Mouse (Mus musculus) left cerebral cortex, postnatal 14 days (tissue): Measurements from ENCODE around the gene Fbn1. TPM values are rescaled to one million over a fixed set of nuclear protein-coding genes. Genes with fewer than 3 reads are reported as not detected.
A peak's percentile ranks its signal among the peaks of the same experiment; 100 is the strongest.

ENCODE experiments used
- DNase-seq, 2 experiments: peaks; one replicate each; pipeline ENCODE4 v3.0.0; 2021 to 2022; ENCODE audit warnings: low spot score in 2 of 2, mixed read lengths in 1 of 2
- intact Hi-C: fragments of 180-260 bp; cut with DNase I; formaldehyde crosslinking; loops from one replicate; pipeline ENCODE4 v1.15.1; 2025
- total RNA-seq, 2 experiments: library from RNA; stranded (reverse); gene quantifications; 2 replicates each; pipeline ENCODE4 v1.2.3; 2021

Fbn1 gene
- total RNA-seq, 2 experiments from 2014 or later = 5.8 to 7.3 TPM

DNA sequence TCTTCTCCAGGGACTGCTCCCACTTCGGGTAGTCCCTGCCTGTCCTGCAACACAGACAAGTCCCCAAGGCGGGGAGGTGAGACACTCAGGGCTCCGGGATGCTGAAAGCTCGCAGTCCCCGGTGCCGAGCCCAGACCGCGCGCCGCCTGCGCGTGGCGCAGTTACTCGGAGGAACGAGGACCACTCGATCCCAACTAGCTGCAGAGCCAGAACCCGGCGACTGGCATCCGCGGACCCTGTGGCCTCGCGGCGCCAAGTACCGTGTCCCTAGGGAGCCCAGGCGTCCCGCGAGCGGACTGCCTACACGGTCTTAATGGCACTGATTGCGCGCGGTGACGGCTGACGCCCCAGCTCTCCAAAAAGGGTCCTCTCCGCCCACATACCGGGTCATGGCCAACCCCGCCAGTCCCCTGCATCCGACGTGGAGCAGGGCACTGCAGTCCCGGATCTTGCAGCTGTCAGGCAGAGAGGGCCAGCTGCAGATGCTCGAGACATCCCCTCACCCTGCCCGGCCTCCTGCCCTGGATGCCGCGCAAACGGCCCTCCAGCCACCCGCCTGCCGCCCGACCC lies 2.0 kb downstream of the Fbn1 start:
- DNase-seq = peak; percentile 50 to 62
- intact Hi-C loops = loop anchor here (5.0 kb wide), 1 partner anchor 96 kb away; no protein-coding TSS in a partner anchor

DNA sequence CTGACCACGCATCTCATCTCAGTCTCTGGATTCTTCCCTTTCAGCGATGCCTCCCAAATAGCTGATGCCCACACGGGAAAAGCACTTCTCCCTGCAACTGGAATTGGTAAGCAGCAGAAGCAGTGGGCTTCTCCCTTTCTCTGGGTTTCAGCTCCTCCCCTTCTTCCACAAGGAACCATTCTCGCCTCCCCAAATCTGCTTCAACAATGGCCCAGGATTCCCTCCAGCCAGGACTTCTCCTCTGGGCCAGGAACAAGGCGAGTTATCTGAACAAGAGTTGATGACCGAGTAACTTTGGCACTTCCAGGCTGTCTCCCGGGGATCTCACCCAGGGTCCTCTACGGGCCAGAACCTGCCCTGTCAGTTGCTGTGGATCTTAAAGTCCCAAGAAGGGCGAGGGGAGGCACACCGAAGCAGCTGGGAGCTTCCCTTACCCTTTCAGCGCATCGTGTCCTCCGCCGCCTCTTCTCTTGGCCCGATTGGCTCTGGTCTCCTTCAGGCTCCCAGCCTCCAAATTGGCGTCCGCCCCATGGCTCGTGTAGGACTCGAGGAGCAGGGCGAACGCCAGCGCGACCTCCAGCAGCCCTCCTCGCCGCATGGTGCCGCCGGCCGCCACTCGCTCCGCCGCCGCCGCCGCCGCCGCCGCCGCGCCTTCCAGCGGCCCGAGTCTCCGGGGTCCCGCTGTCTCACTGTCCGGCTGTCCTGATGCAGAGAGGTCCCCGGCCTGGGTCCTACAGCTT lies 2.6 kb downstream of the Fbn1 start, which contains the start of gene Gm9913:
Gene Gm9913 (plus strand): TSS at position 84 of the 740 bp plus-strand sequence.
- intact Hi-C loops = loop anchor here (5.0 kb wide), 1 partner anchor 97 kb away; no protein-coding TSS in a partner anchor
- peak in 1 of 2 experiments; percentile 31 for DNase-seq

DNA sequence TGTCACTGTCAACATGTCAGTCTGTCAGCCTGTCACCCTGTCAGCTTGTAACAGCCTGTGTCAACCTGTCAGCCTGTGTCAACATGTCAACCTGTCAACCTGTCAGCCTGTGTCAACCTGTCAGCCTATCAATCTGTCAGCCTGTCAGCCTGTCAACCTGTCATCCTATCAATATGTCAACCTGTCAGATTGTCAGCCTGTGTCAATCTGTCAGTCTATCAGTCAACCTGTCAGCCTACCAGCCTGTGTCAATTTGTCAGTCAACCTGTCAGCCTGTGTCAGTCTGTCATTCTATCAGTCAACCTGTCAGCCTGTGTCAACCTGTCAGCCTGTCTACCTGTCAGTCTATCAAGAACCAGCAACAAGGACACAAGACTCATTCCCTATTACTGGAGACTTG lies 6.3 kb downstream of the Fbn1 start:
- no peak for DNase-seq
- intact Hi-C loops = no loop called here

DNA sequence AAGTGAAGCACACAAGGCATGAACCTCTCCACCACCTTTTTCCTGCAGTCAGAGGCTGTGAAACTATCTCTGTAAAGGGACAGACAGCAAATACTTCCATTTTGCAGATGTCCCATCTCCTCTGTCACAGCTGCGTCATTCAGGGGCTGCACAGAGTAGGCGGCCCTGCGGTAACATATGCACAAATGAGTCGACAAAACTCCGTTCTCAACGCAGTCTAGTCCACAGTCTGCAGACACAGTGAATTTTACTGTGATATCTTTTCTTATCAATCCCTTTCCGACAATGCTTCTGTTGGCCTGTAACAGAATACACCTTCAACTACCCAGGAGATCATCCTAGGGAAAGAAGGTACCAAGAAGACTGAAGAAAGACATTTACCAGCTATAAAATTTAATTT lies 9.6 kb downstream of the Fbn1 start:
- no peak for DNase-seq
- intact Hi-C loops = no loop called here

- intact Hi-C loops = no loop called here
- DNase-seq = no peak
Measured at GRCm38 (mm10) chr2:125496696-125497095, 11.1 kb downstream of the Fbn1 start.

GRCm38 (mm10) chr2:125494831-125495812 lies 12.7 kb downstream of the Fbn1 start:
- intact Hi-C loops = no loop called here
- DNase-seq = no peak

GRCm38 (mm10) chr2:125494291-125494690 lies 13.5 kb downstream of the Fbn1 start:
- intact Hi-C loops = no loop called here

GRCm38 (mm10) chr2:125492050-125492900 lies 15.5 kb downstream of the Fbn1 start:
- DNase-seq = no peak
- intact Hi-C loops = no loop called here

More at GRCm38 (mm10) chr2:125494291-125494690, 13.5 kb downstream of the Fbn1 start:
- DNase-seq = no peak

GRCm38 (mm10) chr2:125489979-125490378 lies 17.8 kb downstream of the Fbn1 start:
- intact Hi-C loops = no loop called here
- no peak for DNase-seq

DNA sequence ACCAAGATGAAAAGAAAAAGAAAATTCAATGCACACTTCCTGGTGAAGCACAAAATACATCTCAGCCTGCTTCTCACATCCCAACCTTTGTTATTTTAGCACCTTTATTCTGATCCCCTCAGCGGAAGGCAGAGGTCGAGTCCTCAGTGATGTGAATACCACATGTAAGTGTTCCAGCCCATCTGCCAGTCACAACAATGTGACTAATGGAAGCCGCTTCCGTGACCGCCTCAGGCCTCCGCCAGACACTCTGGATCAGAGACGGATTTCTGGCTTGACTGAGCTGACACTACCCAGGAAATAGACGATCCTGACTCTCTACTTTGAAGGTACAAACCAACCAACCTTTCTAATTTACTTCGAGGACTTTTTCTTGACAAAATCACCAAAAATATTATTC lies 22.9 kb downstream of the Fbn1 start:
- intact Hi-C loops = no loop called here
- no peak for DNase-seq

DNA sequence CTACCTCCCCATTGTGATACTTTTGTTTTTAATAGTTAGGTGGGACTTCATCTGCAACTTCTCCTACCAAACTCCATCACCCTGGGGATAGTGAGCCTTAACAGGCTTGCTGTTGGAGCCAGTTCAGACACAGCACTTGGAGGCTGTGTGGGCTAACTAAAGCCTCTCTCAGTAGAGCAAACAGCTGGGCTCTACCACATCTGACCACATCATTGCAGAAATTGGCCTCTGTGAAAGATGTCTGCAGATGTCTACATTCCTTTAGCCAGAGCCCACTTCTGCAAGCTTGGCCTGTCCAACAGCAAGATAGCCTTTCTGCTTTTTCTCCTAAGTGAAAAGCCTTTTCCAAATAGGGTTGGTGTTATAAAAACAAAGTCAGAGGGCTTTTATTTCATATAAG lies 23.6 kb downstream of the Fbn1 start:
- DNase-seq = no peak
- intact Hi-C loops = no loop called here

DNA sequence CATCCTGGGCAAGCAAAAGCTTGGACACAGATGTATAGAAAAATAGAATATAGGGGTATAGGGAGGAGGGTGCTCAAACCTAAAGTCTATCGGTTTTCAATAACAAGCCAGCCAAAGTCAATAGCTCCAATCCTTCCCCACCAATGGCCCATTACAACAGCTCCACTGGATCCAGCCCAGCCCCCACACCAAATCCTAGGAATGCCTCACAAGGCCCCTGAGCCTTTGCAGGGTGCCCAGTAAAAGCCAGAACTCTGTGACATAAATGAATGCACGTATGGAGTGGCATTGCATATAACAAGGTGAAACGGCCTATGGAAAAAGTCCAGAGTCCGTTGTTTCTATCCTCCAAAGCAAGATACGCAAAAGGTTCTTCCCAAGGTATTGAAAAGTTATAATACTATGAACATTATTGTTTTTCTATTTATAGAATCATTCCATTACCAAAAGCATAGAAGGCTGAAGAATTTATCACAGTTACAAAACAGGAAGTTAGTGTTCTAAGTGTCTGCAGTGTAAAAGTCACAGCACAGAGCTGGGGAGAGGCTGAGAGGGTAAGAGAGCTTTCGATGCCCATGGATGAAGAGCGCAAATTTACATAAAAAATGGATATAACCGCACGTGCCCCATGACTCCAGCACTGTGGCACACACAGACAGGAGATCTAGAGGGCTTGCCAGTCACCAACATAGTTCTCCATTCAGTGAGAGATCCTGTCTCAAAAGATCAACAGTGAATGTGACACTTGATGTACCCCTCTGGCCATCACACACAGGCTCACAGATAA lies 26.1 kb downstream of the Fbn1 start:
- intact Hi-C loops = no loop called here
- no peak for DNase-seq

GRCm38 (mm10) chr2:125481116-125481515 lies 26.7 kb downstream of the Fbn1 start:
- intact Hi-C loops = no loop called here
- peak; percentile 67 to 69 for DNase-seq

- intact Hi-C loops = no loop called here
- DNase-seq = no peak
Measured at GRCm38 (mm10) chr2:125480057-125480456, 27.7 kb downstream of the Fbn1 start.

DNA sequence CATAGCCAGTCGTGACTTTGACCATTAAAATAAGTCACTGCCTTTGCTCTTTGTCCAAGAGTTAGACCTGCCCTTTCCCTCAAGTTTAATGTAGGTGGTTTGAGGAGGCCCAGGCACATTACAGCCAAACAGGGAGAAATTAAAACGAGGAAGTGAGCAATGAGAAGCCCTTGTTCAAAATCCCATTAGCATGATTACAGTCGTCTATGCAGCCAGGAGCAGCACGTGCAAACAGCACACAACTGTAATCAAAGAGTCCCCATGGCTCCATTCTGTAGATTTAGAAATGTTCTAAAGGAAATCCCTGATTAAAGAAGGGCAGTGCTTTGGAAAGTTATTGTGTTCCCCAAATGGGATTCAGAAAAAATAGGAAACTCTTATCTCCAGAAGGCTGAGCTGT lies 29.1 kb downstream of the Fbn1 start:
- no peak for DNase-seq
- intact Hi-C loops = no loop called here

DNA sequence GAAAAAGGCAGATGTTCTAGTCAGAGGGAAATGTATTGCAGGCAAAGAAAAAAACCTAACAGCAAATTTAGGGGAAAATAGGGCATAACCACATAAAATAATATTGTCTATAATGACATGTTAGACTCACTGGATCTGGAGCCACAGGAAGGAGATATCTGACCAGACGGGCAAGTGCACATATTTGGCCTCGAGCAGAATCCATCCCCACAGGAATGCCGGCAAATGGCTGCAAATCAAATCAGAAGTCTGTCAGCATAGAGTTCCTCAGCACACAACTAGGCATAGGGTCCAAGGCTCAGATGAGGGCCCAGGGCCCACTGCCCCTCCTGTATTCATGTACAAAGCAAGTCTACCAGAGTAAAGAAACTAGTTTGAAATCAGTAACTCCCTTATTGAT lies 30.4 kb downstream of the Fbn1 start:
- no peak for DNase-seq
- intact Hi-C loops = no loop called here

- no peak for DNase-seq
- intact Hi-C loops = no loop called here
Measured at GRCm38 (mm10) chr2:125476231-125476630, 31.6 kb downstream of the Fbn1 start.

DNA sequence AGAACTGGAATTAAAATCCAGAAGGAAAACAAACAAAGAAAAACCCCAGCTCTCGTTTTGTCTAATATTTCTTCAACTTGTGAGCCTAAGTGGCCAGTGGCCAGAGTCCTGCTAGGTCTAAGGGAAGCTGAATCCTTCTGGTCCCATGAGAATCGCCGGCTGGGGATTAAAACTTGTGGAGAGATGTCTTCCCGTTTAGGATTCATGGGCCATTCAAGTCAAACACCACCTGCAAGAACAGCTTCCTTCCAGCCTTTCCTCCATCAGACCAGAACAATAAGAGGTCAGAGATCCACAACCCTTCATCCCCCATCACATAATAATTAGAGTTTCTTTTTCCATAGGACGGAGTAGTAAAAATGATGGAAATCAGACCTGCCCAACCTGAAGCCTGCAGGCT lies 33.1 kb downstream of the Fbn1 start:
- intact Hi-C loops = no loop called here
- DNase-seq = no peak
